Mouse (Mus musculus) ES-Bruce4 (cell line): ENCODE measurements around the gene Tmem132d.

Source experiments
- CTCF ChIP-seq: IDR thresholded peaks from one replicate; pipeline ENCODE4 v1.8.1; 2011; ENCODE audit warnings: low read depth, low read length
- EP300 ChIP-seq: IDR thresholded peaks from 2 replicates; pipeline ENCODE4 v1.6.1; 2011; ENCODE audit warnings: low read depth, low read length; ENCODE audit not compliant: insufficient read depth

- TF ChIP-seq CTCF = no peak
- no peak for TF ChIP-seq EP300
Measured at GRCm38 (mm10) chr5:127741331-127741730, 691.5 kb downstream of the Tmem132d start.
